Mouse (Mus musculus): Measurements from ENCODE around the gene Dcx.

Gene Dcx

GRCm38 (mm10) chrX:143932958-143933357 is at the start of gene Dcx:
Gene Dcx, minus strand, starts transcription at chrX:143933311.
- DNase-seq (ENCODE audit: low read depth, low spot score): no peak

- no peak for DNase-seq (ENCODE audit: low read depth, low spot score)
These were observed 33.1 kb upstream of the Dcx start for GRCm38 (mm10) chrX:143966249-143966648.

- no peak for DNase-seq (ENCODE audit: low read depth, low spot score)
These were observed 560 bp upstream of the Dcx start for GRCm38 (mm10) chrX:143933671-143934070.

GRCm38 (mm10) chrX:143932530-143932929 is 581 bp downstream of the Dcx start:
- no peak for DNase-seq (ENCODE audit: low read depth, low spot score)

GRCm38 (mm10) chrX:143931400-143932185 is 1.5 kb downstream of the Dcx start:
- DNase-seq (ENCODE audit: low read depth, low spot score): no peak

- no peak for DNase-seq (ENCODE audit: low read depth, low spot score)
These were observed 11.0 kb downstream of the Dcx start for GRCm38 (mm10) chrX:143922070-143922469.

- no peak for DNase-seq (ENCODE audit: low read depth, low spot score)
These were observed 26.2 kb downstream of the Dcx start for GRCm38 (mm10) chrX:143906699-143907471.

GRCm38 (mm10) chrX:143904689-143905088 is 28.4 kb downstream of the Dcx start:
- peak; percentile 1 for DNase-seq (ENCODE audit: low read depth, low spot score)

GRCm38 (mm10) chrX:143902300-143902699 is 30.8 kb downstream of the Dcx start:
- DNase-seq (ENCODE audit: low read depth, low spot score): no peak

- no peak for DNase-seq (ENCODE audit: low read depth, low spot score)
These were observed 35.5 kb downstream of the Dcx start for GRCm38 (mm10) chrX:143897363-143898285.

- DNase-seq (ENCODE audit: low read depth, low spot score): no peak
These were observed 36.2 kb downstream of the Dcx start for GRCm38 (mm10) chrX:143896936-143897335.

GRCm38 (mm10) chrX:143893180-143893579 is 39.9 kb downstream of the Dcx start:
- DNase-seq (ENCODE audit: low read depth, low spot score): no peak

- DNase-seq (ENCODE audit: low read depth, low spot score): no peak
These were observed 47.3 kb downstream of the Dcx start for GRCm38 (mm10) chrX:143885765-143886164.

GRCm38 (mm10) chrX:143884953-143885352 is 48.2 kb downstream of the Dcx start:
- no peak for DNase-seq (ENCODE audit: low read depth, low spot score)

GRCm38 (mm10) chrX:143884299-143884698 is 48.8 kb downstream of the Dcx start:
- no peak for DNase-seq (ENCODE audit: low read depth, low spot score)

GRCm38 (mm10) chrX:143881806-143882468 is 51.2 kb downstream of the Dcx start:
- DNase-seq (ENCODE audit: low read depth, low spot score): no peak

GRCm38 (mm10) chrX:143879631-143880030 is 53.5 kb downstream of the Dcx start:
- no peak for DNase-seq (ENCODE audit: low read depth, low spot score)

- no peak for DNase-seq (ENCODE audit: low read depth, low spot score)
These were observed 65.9 kb downstream of the Dcx start for GRCm38 (mm10) chrX:143867129-143867664.

GRCm38 (mm10) chrX:143851351-143851750 is 81.8 kb downstream of the Dcx start:
- no peak for DNase-seq (ENCODE audit: low read depth, low spot score)

GRCm38 (mm10) chrX:143849969-143850368 is 83.1 kb downstream of the Dcx start:
- no peak for DNase-seq (ENCODE audit: low read depth, low spot score)

GRCm38 (mm10) chrX:143846637-143847036 is 86.5 kb downstream of the Dcx start:
- no peak for DNase-seq (ENCODE audit: low read depth, low spot score)

All from WW6 (cell line).